Mouse (Mus musculus) liver, embryonic 15.5 days (tissue): ENCODE results near the gene Tmbim1. TPM values are rescaled to one million over a fixed set of nuclear protein-coding genes. Genes with fewer than 3 reads are reported as not detected.
"Not testable (repeated sequence)": the region's sequence is repeated elsewhere in the genome, so short reads cannot be mapped to it uniquely, and the experiment has no call there.

Experiments used
- ATAC-seq: fragments of 200-750 bp; cut with Nextera tagmentation; 2 replicates; pipeline ENCODE4 v1.8.0; 2017; ENCODE audit warnings: moderate number of reproducible peaks, mild to moderate bottlenecking, moderate library complexity; ENCODE audit not compliant: insufficient read depth
- H3K27ac ChIP-seq: fragments of 300-500 bp; sonication (generic); replicated peaks from 2 replicates; pipeline ENCODE4 v1.5.1; 2015; ENCODE audit warnings: mild to moderate bottlenecking, inconsistent platforms
- H3K27me3 ChIP-seq: fragments of 300-500 bp; sonication (generic); 2 replicates; pipeline ENCODE4 v1.6.1; 2015; ENCODE audit warnings: mild to moderate bottlenecking, inconsistent platforms
- H3K36me3 ChIP-seq: fragments of 300-500 bp; sonication (generic); replicated peaks from 2 replicates; pipeline ENCODE4 v1.6.1; 2015; ENCODE audit warnings: moderate library complexity, mild to moderate bottlenecking, inconsistent platforms
- H3K4me1 ChIP-seq: fragments of 300-500 bp; sonication (generic); replicated peaks from 2 replicates; pipeline ENCODE4 v1.6.1; 2015; ENCODE audit warnings: inconsistent platforms
- H3K4me2 ChIP-seq: fragments of 300-500 bp; sonication (generic); 2 replicates; pipeline ENCODE4 v1.6.1; 2015; ENCODE audit warnings: moderate library complexity, mild to moderate bottlenecking, inconsistent platforms
- H3K4me3 ChIP-seq: fragments of 300-500 bp; sonication (generic); replicated peaks from 2 replicates; pipeline ENCODE4 v1.5.1; 2015; ENCODE audit warnings: mild to moderate bottlenecking, inconsistent platforms
- H3K9ac ChIP-seq: fragments of 300-500 bp; sonication (generic); 2 replicates; pipeline ENCODE4 v1.6.1; 2015; ENCODE audit warnings: moderate library complexity, mild to moderate bottlenecking, inconsistent platforms
- H3K9me3 ChIP-seq: fragments of 300-500 bp; sonication (generic); replicated peaks from 2 replicates; pipeline ENCODE4 v1.6.1; 2016; ENCODE audit warnings: inconsistent platforms
- WGBS: fragments of 180-500 bp; shearing (Covaris S2); methylation state at CpG from one replicate; pipeline ENCODE4 v1.1.7; 2015; ENCODE audit warnings: mixed read lengths; ENCODE audit not compliant: insufficient replicate concordance; 5-methylcytosine and 5-hydroxymethylcytosine counted together
- polyA plus RNA-seq: library from polyadenylated mRNA; unstranded; fragments of >200 nt; fragmentation: Nextera tagmentation; extraction: Ambion mirVana; gene quantifications from 2 replicates; pipeline ENCODE4 v1.2.1, GENCODE M21; 2015

Gene Tmbim1
- polyA plus RNA-seq, 1 experiment from 2014 or later = 15.4 TPM

GRCm38 (mm10) chr1:74338626-74339025 lies 33.2 kb upstream of the Tmbim1 start:
- no peak overlapping the region for H3K4me2 ChIP-seq
- H3K4me3 ChIP-seq = no peak overlapping the region
- peaks cover 10% of the 10 kb centered on the region for H3K4me1 ChIP-seq
- H3K27ac ChIP-seq = no peak overlapping the region
- WGBS = 70% methylated on average over 4 of the region's 4 CpGs
- H3K9me3 ChIP-seq = no peaks in the 10 kb centered on the region
- no peaks in the 10 kb centered on the region for H3K36me3 ChIP-seq
- ATAC-seq = no peak
- H3K27me3 ChIP-seq = peaks cover 5% of the 10 kb centered on the region; the same call in 1 of the 2 replicates
- no peak overlapping the region for H3K9ac ChIP-seq

GRCm38 (mm10) chr1:74338013-74338412 lies 32.6 kb upstream of the Tmbim1 start:
- H3K9me3 ChIP-seq = no peaks in the 10 kb centered on the region
- H3K27me3 ChIP-seq = peaks cover 11% of the 10 kb centered on the region
- H3K4me3 ChIP-seq = no peak overlapping the region
- no peak overlapping the region for H3K9ac ChIP-seq
- ATAC-seq = no peak
- H3K4me2 ChIP-seq = no peak overlapping the region
- H3K36me3 ChIP-seq = no peaks in the 10 kb centered on the region
- no peak overlapping the region for H3K27ac ChIP-seq
- peaks cover 9% of the 10 kb centered on the region for H3K4me1 ChIP-seq
- WGBS = 68% methylated on average over 5 of the region's 5 CpGs

DNA sequence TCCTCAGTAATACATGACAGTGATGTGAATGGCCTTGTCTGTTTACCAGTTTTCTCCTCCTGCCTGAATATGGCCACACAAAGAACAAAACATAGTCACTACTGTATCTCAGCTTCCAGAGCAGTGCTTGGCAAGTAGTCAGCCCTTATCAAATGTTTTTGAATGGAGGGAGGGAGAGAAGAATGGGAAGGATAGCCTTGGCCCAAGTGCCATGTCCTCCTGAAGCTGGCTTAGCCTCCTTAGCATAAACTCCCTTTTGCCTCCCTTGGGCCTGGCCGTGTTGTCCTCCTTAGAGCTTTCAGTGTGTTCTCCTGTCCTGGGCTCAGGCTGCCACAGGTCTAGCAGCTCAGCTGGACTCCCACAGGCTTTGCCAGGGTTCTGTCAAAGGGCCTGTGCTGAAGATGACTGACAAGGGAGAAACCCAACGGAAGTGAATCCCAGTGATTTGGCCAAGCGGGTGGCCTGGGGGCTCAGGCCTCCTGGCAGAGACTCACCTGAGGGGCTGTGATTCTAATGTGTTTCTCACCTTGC lies 31.9 kb upstream of the Tmbim1 start:
- Histone ChIP-seq H3K9me3 (no peaks in the 10 kb centered on the region), H3K4me1 (peaks cover 15% of the 10 kb centered on the region), H3K4me3 (no peak overlapping the region), H3K27ac (no peak overlapping the region), H3K27me3 (peaks cover 14% of the 10 kb centered on the region), H3K36me3 (no peaks in the 10 kb centered on the region), H3K4me2 (no peak overlapping the region), H3K9ac (no peak overlapping the region)
- ATAC-seq = no peak
- WGBS = 75% methylated on average over 3 of the region's 3 CpGs

DNA sequence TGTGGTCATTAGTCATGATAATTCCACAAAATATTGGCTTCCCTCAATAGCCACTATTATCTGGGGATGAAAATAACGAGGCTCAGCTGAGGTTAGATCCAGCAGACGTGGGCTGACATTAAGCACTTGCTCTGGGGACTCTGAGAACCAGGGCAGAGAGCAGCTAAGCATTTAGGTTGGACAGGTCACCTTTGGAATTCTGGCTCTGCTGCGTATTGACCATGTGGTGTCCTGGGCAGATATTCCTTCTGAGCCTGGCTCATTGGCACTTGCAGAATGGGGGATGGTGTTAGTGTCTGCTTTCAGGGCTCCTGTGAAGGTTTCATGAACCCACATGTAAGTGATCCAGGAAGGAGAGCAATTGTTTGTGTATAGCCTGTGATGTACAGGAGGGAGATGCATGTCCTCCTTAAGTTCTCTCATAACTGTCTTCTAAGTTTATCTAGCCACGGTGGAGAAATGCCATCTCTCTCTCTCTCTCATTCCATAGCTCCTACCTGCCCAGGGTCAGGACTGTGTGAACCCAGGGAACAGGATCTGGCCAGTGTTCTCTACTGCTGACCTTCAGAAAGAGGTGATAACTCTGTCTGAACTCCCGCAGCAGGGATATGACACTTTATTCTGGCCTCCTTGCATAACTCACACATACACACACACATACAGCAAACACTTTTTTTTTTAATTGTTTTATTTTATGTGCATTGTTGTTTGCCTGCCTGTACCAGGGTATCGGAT lies 30.2 kb upstream of the Tmbim1 start:
- Histone ChIP-seq H3K36me3 (no peaks in the 10 kb centered on the region), H3K4me2 (no peak overlapping the region), H3K4me3 (no peak overlapping the region), H3K9me3 (no peaks in the 10 kb centered on the region), H3K4me1 (peaks cover 29% of the 10 kb centered on the region), H3K9ac (no peak overlapping the region), H3K27ac (no peak overlapping the region), H3K27me3 (peaks cover 14% of the 10 kb centered on the region)
- ATAC-seq = no peak
- 61% methylated on average over 6 of the region's 6 CpGs for WGBS

- Histone ChIP-seq H3K9ac (no peak overlapping the region), H3K4me2 (no peak overlapping the region), H3K4me3 (no peak overlapping the region), H3K4me1 (peaks cover 34% of the 10 kb centered on the region), H3K9me3 (no peaks in the 10 kb centered on the region), H3K27ac (no peak overlapping the region), H3K27me3 (peaks cover 14% of the 10 kb centered on the region), H3K36me3 (no peaks in the 10 kb centered on the region)
- WGBS = 58% methylated on average over 4 of the region's 4 CpGs
- no peak for ATAC-seq
These were observed 29.6 kb upstream of the Tmbim1 start for GRCm38 (mm10) chr1:74335033-74335432.

DNA sequence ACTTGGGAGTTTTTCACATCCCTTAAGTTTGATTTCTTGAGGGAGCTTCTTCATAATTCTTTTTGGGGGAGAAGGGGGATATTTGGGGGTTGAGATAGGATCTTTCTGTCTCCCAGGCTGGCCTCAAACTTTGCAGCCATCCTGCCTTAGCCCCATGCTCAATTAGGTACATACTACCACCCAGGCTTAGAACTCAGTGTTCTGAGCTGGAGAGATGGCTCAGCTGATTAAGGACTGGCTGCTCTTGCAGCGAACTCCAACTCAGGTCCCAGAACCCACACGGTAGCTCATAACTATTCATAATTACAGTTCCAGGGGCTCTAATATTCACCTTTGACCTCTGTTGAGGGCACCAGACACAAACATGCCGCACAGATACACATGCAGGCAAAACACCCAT lies 29.2 kb upstream of the Tmbim1 start:
- no peaks in the 10 kb centered on the region for H3K36me3 ChIP-seq
- WGBS = 59% methylated on average over 3 of the region's 3 CpGs
- no peaks in the 10 kb centered on the region for H3K9me3 ChIP-seq
- H3K9ac ChIP-seq = no peak overlapping the region
- peaks cover 36% of the 10 kb centered on the region for H3K4me1 ChIP-seq
- H3K4me3 ChIP-seq = no peak overlapping the region
- no peak overlapping the region for H3K4me2 ChIP-seq
- no peak overlapping the region for H3K27ac ChIP-seq
- peaks cover 14% of the 10 kb centered on the region for H3K27me3 ChIP-seq
- no peak for ATAC-seq

DNA sequence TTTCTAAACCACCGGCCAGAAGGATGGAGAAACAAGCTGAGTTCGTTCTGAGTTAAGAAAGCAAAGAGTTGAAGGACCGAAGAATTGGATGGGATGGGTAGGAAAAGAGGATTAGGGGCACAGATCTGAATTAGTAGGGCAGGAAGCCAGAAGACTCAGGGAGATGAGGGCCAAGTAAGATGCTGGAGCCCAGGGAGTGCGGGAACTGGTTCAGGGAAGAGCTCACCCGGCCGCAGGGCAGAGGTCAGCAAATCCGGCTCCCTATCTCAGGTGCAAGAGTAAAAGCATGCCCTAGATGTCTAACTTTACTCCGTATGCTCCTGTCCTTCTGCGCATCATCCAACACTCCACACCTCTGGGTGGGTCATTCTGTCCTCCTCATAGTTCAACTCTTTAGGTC lies 27.5 kb upstream of the Tmbim1 start:
- Histone ChIP-seq H3K27me3 (peaks cover 14% of the 10 kb centered on the region), H3K4me2 (peak overlapping the region; percentile 95), H3K4me3 (peak overlapping the region; percentile 58), H3K9me3 (no peaks in the 10 kb centered on the region), H3K27ac (no peak overlapping the region), H3K36me3 (no peaks in the 10 kb centered on the region), H3K9ac (peak overlapping the region; percentile 49; the same call in 1 of the 2 replicates), H3K4me1 (peaks cover 36% of the 10 kb centered on the region)
- WGBS = 10% methylated on average over 9 of the region's 9 CpGs
- ATAC-seq = no peak

DNA sequence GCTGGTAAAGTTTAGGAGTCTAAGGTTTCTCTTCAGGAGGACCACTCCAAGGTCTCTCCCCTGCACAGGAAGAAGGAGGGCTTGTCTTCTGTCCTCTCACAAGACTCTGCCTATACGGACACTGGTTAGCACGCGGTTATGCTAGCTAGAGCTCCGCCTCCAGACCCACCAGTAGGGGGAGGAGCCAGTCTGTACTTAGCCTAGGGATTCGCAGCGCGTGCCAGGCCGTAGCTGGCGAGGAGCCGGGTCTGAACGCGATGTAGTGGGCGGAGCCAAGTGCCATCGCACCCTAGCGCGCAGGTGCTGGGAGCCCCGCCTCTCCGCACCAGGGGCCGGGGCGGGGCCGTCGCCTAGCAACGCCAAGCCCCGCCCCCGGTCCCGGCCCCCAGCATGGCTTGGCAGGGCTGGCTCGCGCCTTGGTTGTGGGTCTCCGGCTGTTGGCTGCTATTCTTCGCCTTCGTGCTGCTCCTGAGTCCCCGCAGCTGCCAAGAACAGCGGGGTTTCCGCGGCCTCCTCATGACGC lies 26.9 kb upstream of the Tmbim1 start:
- Histone ChIP-seq H3K27me3 (peaks cover 14% of the 10 kb centered on the region), H3K4me1 (peaks cover 36% of the 10 kb centered on the region), H3K9ac (peak overlapping the region; percentile 49; the same call in 1 of the 2 replicates), H3K27ac (peak overlapping the region; percentile 35; the same call in 1 of the 2 replicates), H3K9me3 (no peaks in the 10 kb centered on the region), H3K4me3 (peak overlapping the region; percentile 58), H3K36me3 (no peaks in the 10 kb centered on the region), H3K4me2 (peak overlapping the region; percentile 95)
- ATAC-seq = peak; percentile 90
- under 1% methylated on average over 36 of the region's 36 CpGs for WGBS

DNA sequence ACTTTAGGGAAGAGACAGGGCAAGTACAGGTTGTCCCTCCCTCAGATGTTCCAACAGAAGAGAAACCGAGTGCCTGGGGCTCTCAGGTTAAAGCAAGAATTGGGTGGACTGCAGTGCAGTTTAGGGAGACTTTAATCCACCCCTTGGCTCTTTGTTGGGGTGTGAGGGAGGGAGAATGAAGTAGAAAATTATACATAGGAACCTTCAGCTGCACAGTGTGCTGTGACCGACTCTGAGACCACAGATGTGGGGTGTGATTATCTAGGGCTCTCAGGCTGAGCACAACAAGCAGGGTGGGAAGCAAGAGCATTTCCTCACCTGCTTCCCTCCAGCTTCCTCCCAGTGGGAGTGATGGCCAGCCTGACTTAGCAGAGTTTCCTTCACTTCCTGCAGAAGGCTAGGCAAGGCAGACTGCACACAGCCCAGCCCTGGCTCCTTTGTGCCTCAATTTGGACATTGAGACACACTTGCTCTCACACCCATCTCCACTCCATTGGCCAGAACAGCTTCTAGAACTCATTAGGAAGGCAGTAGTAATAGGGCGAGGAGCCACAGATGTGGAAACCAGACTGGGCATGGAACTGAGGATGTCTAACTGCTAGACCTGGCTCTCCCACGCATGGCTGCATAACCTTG lies 25.7 kb upstream of the Tmbim1 start:
- 13% methylated on average over 4 of the region's 4 CpGs for WGBS
- Histone ChIP-seq H3K4me3 (no peak overlapping the region), H3K27ac (0 out of 2 replicates have a peak overlapping the region, but pooled peaks have one; percentile 35), H3K27me3 (peaks cover 14% of the 10 kb centered on the region), H3K9me3 (no peaks in the 10 kb centered on the region), H3K9ac (no peak overlapping the region), H3K36me3 (no peaks in the 10 kb centered on the region), H3K4me1 (peaks cover 36% of the 10 kb centered on the region), H3K4me2 (peak overlapping the region; percentile 95; the same call in 1 of the 2 replicates)
- no peak for ATAC-seq

- peaks cover 14% of the 10 kb centered on the region for H3K27me3 ChIP-seq
- peaks cover 36% of the 10 kb centered on the region for H3K4me1 ChIP-seq
- WGBS = 68% methylated on average over 7 of the region's 7 CpGs
- no peak for ATAC-seq
- no peak overlapping the region for H3K4me3 ChIP-seq
- H3K9ac ChIP-seq = no peak overlapping the region
- no peak overlapping the region for H3K4me2 ChIP-seq
- no peaks in the 10 kb centered on the region for H3K36me3 ChIP-seq
- no peak overlapping the region for H3K27ac ChIP-seq
- H3K9me3 ChIP-seq = no peaks in the 10 kb centered on the region
These were observed 24.5 kb upstream of the Tmbim1 start for GRCm38 (mm10) chr1:74329899-74330431.

DNA sequence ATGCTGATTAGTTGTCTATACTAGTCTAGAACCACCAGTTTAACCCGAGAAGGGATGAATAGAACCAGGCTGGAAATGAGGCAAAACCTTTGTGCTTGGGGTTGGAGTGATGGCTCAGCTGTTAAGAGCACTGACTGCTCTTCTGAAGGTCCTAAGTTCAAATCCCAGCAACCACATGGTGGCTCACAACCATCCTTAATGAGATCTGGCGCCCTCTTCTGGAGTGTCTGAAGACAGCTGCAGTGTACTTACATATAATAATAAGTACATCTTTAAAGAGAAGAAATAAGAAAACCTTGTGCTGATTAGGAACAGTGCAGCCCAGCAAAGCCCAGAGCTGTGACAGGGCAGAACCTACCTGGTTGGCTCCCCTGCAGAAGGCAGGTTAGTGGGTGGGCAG lies 21.5 kb upstream of the Tmbim1 start:
- H3K4me2 ChIP-seq, ATAC-seq, H3K27ac ChIP-seq, H3K36me3 ChIP-seq, H3K9ac ChIP-seq, H3K4me3 ChIP-seq, H3K27me3 ChIP-seq, H3K9me3 ChIP-seq: not testable (repeated sequence)
- WGBS = 53% methylated on average over 2 of the region's 2 CpGs
- H3K4me1 ChIP-seq = peaks cover 20% of the 10 kb centered on the region
